Mouse (Mus musculus) adrenal gland, postnatal 0 days (tissue): Measurements from ENCODE around the gene Cyp2j6. TPM values are rescaled to one million over a fixed set of nuclear protein-coding genes. Genes with fewer than 3 reads are reported as not detected.

Experiments
- polyA plus RNA-seq: library from polyadenylated mRNA; unstranded; fragments of >200 nt; fragmentation: Nextera tagmentation; extraction: Ambion mirVana; gene quantifications from 2 replicates; pipeline ENCODE4 v1.2.1, GENCODE M21; 2015

Cyp2j6 gene
- polyA plus RNA-seq, result 10.5 and 14.5 TPM in 2 replicates

DNA sequence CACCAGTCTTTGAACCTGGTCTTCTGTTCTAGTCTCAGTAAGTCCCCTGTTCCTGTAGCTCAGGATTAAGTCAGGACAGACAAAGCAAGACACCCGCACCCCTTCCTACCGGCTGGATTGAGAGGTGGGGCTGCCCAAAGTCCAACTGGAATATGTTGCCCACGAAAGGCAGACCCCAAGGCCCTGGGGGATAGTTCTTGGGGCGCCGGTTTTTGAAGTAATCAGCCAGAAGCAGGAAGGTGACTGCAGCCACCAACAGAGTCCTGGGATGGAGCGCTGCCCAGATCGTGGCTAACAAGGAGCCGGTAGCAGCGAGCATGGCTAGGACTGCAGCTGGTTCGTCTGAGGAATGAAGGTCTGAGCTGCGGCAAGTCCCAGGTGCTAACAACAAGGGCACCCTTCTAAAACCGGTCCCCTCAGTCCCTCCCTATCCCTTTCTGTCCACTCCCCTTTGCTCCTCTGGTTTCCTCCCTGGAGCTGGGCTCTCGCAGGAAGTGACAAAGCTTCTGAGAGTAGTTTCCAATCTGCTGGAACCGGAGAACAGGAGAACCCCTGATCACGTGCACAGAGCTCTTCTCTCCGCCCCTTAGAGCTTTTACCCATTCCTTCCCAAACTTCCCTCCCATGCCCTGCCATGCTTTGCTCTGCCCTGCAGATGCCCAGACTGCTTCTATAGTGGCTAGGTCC lies at the start of gene Cyp2j6:
Gene Cyp2j6, minus strand, starts transcription at position 529 of the 687 bp plus-strand sequence.

DNA sequence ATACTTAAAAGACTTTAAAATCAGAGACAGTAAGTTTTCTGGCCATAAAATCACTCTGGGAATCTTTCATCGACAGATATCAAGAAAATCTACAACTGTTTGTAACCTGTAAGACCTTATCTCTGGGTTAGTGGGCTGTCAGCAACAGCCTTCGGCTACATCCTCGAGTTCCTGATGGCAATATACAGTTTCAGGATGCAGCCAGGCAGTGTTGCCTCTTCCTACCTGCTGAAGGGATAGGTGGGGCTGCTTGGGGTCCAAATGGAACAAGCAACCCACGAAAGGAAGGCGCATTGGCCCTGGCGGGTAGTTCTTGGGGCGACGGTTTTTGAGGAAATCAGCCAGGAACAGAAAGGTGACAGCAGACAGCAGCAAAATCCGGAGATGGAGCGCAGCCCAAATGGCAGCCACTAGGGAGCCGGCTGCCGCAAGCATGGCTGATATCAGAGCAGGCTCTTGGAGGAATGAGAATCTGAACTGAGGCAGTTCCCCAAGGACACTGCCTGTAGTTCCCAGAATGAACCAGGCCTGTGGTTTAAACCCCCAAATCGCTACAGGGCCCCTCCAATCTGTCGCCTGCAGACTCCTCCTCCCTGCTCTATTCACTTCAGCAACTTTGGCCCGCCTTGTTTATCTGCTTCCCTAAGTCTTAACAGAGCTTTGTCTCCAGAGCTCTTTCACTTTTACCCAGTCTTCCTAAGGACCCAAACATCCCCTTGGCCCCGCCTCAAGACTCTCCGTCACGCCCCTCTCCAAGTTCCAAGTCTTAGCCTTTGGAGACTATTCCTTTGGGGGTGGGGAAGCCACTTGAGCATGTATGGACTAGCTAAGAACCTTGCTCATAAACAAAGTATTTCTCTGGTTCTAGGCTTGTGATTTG lies 37.7 kb upstream of the Cyp2j6 start, which contains the start of gene Cyp2j9:
Gene Cyp2j9, minus strand, starts transcription at position 668 of the 880 bp plus-strand sequence.

GRCm38 (mm10) chr4:96507286-96507685 lies 46.2 kb downstream of the Cyp2j6 start, which contains the start of gene Cyp2j8:
Gene Cyp2j8, minus strand, starts transcription at chr4:96507386.

Other genes with a start within 250 kb of the Cyp2j6 start
- gene Cyp2j11, start 205.0 kb downstream of the Cyp2j6 start, polyA plus RNA-seq, result 0.06 and 0.07 TPM in 2 replicates
- gene Cyp2j8, start 46.3 kb downstream of the Cyp2j6 start, polyA plus RNA-seq, result not detected in 2 replicates
- 6.0 and 9.2 TPM in 2 replicates for gene Cyp2j9, start 37.9 kb upstream of the Cyp2j6 start, polyA plus RNA-seq
- gene Cyp2j5, start 110.5 kb upstream of the Cyp2j6 start, polyA plus RNA-seq, result 1.0 and 1.3 TPM in 2 replicates
- not detected in 2 replicates for gene Gm12695, start 231.5 kb upstream of the Cyp2j6 start, polyA plus RNA-seq